Mouse (Mus musculus) MN1 (cell line): ENCODE measurements at regions not wholly inside any gene's neighbourhood (a gene's known extent, or its start where the extent isn't known, plus 50 kb on each side); places are given as distances from the start of the nearest gene placed in this dataset.

Experiments used
- DNase-seq: peaks from one replicate; pipeline ENCODE4 v3.0.0-alpha.2; 2016; ENCODE audit warnings: low spot score

- DNase-seq = no peak
Observed at GRCm38 (mm10) chr10:29921658-29922057, 278.7 kb downstream of the Cenpw start.

DNA sequence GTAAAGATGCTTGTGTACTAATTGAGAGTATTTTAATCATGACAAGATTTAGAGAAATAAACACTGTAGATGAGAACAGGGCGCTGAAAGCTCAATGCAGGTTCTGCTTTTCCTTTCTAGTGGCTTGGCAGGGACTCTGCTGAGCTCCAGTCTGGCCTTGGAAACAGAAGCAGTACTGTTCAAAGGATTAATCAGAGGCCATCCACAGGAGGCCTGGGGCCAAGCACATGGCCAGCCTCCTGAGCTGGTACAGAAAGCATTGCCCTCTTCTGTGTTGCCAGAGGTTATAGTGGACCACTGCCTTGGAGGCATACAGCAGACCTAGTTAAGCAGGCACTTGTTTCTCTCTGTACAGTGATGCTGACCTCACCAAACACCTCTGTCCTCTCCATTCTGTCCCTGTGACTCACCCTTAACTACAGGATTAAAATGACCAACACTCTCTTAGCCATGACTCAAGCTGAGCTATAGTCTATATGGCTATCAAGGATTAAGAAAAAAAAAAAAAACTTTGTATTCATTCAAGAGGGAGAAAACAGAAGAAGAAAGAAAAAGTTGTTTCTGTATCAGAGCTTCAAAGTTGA lies 302.5 kb downstream of the Cenpw start:
- DNase-seq = no peak

DNA sequence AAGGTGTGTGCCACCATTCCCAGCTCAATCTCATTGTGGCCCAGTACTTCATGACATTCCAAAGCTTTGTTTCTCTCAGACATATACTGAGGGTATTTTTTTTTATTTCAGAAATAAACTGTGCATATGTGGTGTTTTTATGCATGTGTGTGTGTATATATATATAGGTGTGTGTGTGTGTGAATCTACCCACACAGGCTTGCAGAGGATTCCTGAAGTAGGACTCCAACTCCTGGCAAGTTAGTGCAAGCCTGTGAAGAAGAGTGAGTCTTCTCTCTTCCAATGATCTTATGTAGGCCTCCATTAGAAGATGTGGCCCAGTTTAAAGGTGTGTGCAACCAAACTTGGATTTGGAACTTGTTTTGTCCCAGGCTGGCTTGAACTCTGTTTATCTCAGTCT lies 328.9 kb upstream of the Rspo3 start:
- no peak for DNase-seq

DNA sequence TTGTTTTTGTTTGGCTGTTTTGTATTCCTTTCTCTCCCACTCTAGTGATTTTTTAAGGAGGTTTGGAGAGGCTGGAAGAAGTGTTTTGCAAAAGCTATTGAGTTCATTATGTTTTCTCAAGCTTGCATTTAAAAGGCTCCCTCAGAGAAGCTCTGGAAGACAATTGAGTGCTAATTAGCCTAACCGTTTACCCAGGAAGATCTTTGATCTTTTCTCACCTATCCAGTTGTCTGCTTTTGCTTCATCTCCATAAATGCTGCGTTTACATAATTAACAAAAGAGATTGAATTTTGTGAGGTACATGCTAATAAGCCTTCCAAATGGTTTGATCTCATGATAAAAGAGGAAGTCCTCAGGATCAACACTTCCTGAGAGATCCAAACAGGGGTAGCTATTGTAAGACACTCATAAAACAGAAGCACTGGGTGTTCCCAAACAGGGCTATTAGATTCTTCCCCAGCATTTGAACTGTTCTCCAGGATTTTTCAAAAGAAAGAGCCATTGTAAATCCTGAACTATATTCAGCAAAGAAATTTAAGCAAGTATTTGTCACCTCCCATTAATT lies 320.2 kb upstream of the Rspo3 start:
- no peak for DNase-seq

GRCm38 (mm10) chr10:29852516-29852915 lies 316.8 kb upstream of the Rspo3 start:
- DNase-seq = no peak

DNA sequence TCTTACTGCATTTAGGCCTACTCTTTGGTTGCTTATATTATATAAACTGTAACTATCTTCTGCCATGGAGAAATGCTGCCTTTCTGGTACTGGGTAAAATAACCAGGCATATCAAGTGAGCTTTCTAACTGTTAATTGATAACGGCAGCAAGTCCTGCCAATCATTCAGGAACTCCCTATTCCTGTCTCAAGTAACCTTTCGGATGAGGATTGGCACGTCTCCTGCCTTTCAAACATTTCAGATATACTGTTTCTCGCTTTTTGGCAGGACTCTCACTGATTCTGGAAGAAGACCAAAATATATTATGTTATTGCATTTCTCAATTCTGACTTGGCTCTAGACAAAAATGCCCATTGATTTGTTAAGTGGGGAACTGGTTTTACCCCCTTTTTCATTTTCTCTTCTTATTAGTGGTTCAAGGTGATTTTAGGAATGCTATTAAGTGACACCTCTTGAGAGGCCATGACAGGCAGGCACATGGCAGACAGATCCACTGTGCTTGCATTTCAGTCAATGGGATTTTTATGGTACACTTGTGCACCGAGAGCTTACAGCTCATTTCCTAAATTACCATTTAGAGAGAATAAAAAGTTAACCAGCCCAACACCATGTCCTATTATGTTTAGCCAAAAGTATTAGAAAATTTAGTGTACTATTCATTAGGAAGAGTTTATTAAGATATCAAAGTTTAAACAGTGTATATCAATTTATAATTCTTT lies 289.4 kb upstream of the Rspo3 start:
- DNase-seq = no peak

DNA sequence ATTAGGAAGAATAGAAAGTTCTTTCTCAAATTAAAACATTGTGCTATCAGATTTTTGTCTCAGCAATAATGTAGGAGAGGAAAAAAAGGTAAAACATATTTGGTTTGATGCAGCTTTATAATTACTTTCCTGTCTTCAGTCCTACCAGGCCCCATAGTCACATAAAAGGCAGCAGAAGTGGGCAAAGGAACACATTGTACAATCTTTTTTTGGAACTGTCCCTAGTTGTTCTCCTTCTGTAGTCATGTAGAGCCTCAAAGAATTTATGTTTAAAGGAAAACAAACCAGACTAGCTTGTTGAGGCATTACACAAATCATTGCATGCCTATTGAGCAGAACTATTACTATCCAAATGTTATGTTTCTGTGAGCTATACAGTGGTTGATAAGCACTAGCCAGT lies 288.7 kb upstream of the Rspo3 start:
- DNase-seq = no peak

- DNase-seq = no peak
Observed at GRCm38 (mm10) chr10:29823177-29823576, 287.5 kb upstream of the Rspo3 start.

GRCm38 (mm10) chr10:29803915-29804545 lies 268.4 kb upstream of the Rspo3 start:
- peak; percentile 44 for DNase-seq

DNA sequence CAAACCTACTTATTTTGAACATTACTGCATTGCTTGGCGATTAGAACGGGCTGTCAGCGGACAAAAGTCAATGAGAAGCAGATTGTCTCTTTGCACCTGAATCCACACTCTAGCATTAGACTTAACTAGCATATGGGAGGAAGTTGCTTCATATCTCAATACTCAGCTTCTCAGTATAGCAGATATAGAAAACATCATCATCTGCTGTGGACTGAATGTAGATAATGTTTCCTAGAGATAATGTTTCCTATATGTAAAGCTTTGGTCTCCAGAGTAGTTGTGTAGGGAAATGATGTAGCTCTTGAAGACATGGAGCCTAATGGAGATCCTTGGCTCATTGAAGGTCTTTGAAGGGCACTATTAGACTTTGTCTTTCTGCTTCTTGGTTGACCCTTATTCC lies 267.0 kb upstream of the Rspo3 start:
- no peak for DNase-seq

DNA sequence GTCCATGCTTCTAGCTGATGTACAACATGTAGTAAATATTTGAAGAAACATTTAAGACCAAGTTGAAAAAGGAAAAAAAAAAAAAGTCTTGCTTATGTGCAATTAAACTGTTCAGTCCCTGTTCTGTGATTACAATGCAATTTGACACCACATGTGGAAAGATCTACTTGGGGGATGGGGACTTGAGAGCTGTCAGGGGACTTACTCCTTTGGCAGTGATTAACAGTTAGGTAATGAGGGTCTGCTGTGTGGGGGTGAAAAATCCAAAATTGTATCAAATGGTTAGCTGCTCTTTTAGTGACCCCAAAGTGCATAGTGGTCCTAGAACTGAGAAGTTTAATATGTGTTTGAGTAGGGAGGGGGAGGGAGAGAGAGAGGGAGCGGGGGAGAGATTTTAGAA lies 259.0 kb upstream of the Rspo3 start:
- DNase-seq = no peak

DNA sequence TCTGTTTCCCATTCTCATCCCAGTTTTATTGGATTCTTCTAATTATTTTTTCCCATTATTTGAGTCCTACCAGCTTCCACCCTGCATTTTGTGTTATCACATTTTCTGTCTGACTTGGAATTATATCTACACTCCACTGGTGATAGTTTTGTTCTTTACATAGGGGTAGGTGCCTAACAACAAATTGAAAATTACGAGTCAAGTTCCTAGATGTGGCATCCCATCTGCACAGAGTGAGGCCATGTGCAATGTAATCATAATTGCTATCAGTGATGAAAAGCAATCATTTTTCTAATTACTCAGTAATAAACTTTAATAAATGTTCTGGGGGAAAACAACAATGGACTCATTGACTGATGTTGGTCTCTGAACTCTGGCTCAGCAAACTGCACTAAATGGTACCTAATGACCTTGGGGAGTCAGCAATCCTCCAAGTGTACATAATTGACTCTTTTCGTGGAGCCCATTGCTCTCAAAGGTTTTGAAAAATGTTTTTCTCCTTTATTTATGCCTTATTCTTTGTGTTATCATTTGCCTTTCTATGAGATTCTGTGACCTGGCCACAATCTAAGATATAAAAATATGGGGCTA lies 250.6 kb upstream of the Rspo3 start:
- no peak for DNase-seq

- DNase-seq = no peak
Observed at GRCm38 (mm10) chr10:29736677-29737076, 201.0 kb upstream of the Rspo3 start.

- no peak for DNase-seq
Observed at GRCm38 (mm10) chr10:29725319-29725718, 189.7 kb upstream of the Rspo3 start.

GRCm38 (mm10) chr10:29710967-29711366 lies 175.3 kb upstream of the Rspo3 start:
- no peak for DNase-seq

GRCm38 (mm10) chr10:29708653-29709052 lies 173.0 kb upstream of the Rspo3 start:
- DNase-seq = no peak

DNA sequence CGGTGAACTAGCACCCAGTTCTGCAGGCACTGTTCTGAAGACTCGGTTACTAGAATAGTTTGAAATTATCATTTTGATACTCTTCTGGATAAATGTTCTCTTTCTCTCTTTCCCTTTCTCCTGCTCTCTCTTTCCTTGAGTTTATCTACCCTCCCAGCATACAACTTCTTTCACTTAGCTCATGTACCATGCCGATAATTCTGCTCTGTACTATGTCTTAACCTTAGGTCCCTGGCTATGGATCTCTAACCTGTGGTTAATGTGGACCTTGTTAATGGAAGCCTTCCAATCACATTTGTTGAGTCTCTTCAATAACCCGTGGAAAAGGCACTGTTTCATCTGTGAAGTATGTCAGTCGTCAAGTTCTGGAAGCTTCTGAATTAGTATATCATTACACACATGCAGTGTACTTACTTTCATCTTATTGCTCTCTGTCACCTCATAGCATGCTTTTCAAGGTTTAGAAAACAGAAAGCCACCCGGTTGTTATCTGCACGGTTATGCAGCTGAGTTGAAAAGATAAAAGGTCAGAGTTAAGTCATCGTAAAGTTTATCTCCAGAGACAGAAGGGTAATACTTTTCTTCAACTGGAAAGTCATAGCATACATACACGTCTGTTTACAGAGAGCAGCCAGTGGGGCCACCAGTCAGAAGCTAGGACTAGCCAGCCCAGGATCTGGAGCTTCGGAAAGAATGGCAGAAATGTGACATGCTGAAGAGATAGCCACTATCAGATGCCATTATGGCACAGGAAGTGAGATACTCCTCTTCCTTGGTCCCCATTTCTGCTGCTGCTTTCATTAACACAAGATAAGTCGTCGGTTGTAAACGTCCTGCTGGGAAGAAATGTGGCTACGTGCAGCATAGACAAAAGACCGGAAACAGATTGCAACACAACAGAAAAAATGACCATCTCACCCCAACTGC lies 157.6 kb upstream of the Rspo3 start:
- no peak for DNase-seq

GRCm38 (mm10) chr10:29689529-29689928 lies 153.9 kb upstream of the Rspo3 start:
- DNase-seq = no peak

DNA sequence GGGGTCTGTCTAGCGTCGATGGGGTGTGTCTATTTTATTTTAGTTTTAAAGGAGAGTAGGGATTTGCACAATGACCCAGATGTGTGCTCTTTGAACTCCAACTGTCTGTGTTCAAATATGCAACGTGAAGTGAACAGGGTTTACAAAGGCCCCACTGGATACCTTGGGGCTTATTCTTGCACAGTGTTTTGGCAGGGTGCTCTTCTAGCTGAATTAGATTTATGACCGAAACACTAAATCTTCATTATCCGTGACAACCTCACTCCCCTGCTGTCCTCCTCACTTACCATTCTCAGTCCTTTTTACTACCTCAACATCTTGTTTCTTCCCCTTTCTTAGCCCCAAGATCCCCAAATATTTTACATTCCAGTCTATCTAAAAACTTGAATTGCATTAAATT lies 151.3 kb upstream of the Rspo3 start:
- DNase-seq = no peak

- no peak for DNase-seq
Observed at GRCm38 (mm10) chr10:29674377-29674776, 138.7 kb upstream of the Rspo3 start.

- no peak for DNase-seq
Observed at GRCm38 (mm10) chr10:29661752-29662151, 126.1 kb upstream of the Rspo3 start.

DNA sequence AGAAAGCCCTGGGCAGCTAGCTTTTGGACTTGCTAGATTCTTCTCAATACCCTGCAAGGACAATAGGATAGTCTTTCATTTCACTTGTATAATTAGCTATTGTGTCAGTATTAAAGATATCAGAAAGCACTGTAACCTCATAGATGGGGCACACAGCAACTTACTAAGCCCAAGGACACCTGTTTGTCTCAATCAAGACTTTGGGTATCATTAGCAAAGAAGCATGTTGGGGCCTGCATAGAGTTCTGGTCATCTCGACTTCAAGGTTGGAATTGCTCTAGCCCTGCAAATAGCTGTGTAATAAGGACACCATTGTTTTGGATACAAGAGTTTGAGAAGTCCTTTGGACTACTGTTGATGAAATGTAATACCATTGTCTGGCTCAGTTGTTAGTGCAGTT lies 104.6 kb upstream of the Rspo3 start:
- no peak for DNase-seq
